Mouse (Mus musculus): ENCODE measurements at regions not wholly inside any gene's neighbourhood (a gene's known extent, or its start where the extent isn't known, plus 50 kb on each side); places are given as distances from the start of the nearest gene placed in this dataset.

GRCm38 (mm10) chr1:33025379-33025778 lies 478.3 kb upstream of the Gm5415 start:
- Histone ChIP-seq H3K4me1 (ENCODE audit: control insufficient read depth, insufficient read depth, low read length) (no peaks in the 10 kb centered on the region), H3K36me3 (ENCODE audit: control insufficient read depth, insufficient read depth, low read length) (no peaks in the 10 kb centered on the region), H3K9ac (ENCODE audit: low read depth, low read length) (no peak overlapping the region), H3K4me2 (replicated peaks; ENCODE audit: low read depth, low read length) (no peak overlapping the region), H3K27ac (ENCODE audit: low read depth, low read length) (no peak overlapping the region), H3K4me3 (ENCODE audit: low read length) (no peak overlapping the region), H3K27me3 (ENCODE audit: control insufficient read depth, insufficient read depth, low read length) (no peaks in the 10 kb centered on the region), H3K9me3 (ENCODE audit: control insufficient read depth, low read length) (no peaks in the 10 kb centered on the region)
- no peak for ATAC-seq (ENCODE audit: low FRiP score, low TSS enrichment)
- WGBS = 86% methylated on average over 7 of the region's 7 CpGs

GRCm38 (mm10) chr1:33022852-33023251 lies 475.8 kb upstream of the Gm5415 start:
- Histone ChIP-seq H3K9me3 (ENCODE audit: control insufficient read depth, low read length) (no peaks in the 10 kb centered on the region), H3K9ac (ENCODE audit: low read depth, low read length) (no peak overlapping the region), H3K27ac (ENCODE audit: low read depth, low read length) (no peak overlapping the region), H3K27me3 (ENCODE audit: control insufficient read depth, insufficient read depth, low read length) (no peaks in the 10 kb centered on the region), H3K4me1 (ENCODE audit: control insufficient read depth, insufficient read depth, low read length) (no peaks in the 10 kb centered on the region), H3K4me3 (ENCODE audit: low read length) (no peak overlapping the region), H3K36me3 (ENCODE audit: control insufficient read depth, insufficient read depth, low read length) (no peaks in the 10 kb centered on the region), H3K4me2 (replicated peaks; ENCODE audit: low read depth, low read length) (no peak overlapping the region)
- 86% methylated on average over 4 of the region's 4 CpGs for WGBS
- no peak for ATAC-seq (ENCODE audit: low FRiP score, low TSS enrichment)

DNA sequence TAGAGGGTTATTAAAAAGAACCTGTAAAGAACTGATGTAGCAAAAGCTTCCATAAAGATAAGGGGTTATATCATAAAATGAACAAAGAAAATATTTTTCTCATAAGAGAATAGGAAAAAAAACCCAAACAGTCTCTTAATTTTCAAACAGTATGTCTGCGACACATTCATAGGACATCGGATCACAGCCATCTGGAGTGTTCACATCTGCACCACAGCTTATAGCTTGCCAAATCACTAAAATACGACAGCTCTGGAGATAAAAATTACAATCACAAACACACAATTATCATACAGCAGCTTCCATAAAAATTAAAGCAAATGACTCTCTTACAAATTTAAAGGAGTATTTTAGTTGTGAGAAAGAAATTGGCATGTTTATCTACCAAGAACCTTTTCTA lies 456.9 kb upstream of the Gm5415 start:
- H3K4me3 ChIP-seq (ENCODE audit: low read length) = no peak overlapping the region
- no peaks in the 10 kb centered on the region for H3K36me3 ChIP-seq (ENCODE audit: control insufficient read depth, insufficient read depth, low read length)
- no peaks in the 10 kb centered on the region for H3K27me3 ChIP-seq (ENCODE audit: control insufficient read depth, insufficient read depth, low read length)
- WGBS = 81% methylated on average over 3 of the region's 3 CpGs
- no peaks in the 10 kb centered on the region for H3K9me3 ChIP-seq (ENCODE audit: control insufficient read depth, low read length)
- no peak for ATAC-seq (ENCODE audit: low FRiP score, low TSS enrichment)
- no peak overlapping the region for H3K9ac ChIP-seq (ENCODE audit: low read depth, low read length)
- no peak overlapping the region for H3K27ac ChIP-seq (ENCODE audit: low read depth, low read length)
- no peak overlapping the region for H3K4me2 ChIP-seq (replicated peaks; ENCODE audit: low read depth, low read length)
- H3K4me1 ChIP-seq (ENCODE audit: control insufficient read depth, insufficient read depth, low read length) = no peaks in the 10 kb centered on the region

DNA sequence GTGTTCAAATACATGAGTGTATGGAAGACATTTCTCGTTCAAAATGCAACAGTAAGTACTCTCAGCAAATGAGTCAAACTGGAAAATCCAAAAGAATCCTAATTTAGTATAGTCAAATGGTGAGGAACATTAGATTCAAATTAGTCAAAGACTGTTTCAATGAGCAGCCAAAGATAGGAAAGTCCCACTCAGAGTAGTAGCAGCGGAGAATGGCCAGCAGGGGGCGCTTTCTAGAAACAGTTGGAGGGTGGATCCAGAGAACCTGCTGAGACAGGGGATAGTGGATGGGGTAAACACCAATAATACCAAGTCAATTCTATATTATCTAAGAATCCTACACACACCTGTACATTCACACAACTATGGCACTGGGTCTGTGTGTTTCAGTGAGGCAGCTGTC lies 417.9 kb upstream of the Gm5415 start:
- 78% methylated on average over 3 of the region's 3 CpGs for WGBS

GRCm38 (mm10) chr1:32959316-32959715 lies 412.2 kb upstream of the Gm5415 start:
- ATAC-seq (ENCODE audit: low FRiP score, low TSS enrichment) = no peak
- Histone ChIP-seq H3K4me1 (ENCODE audit: control insufficient read depth, insufficient read depth, low read length) (no peaks in the 10 kb centered on the region), H3K9me3 (ENCODE audit: control insufficient read depth, low read length) (no peaks in the 10 kb centered on the region), H3K4me2 (replicated peaks; ENCODE audit: low read depth, low read length) (no peak overlapping the region), H3K27ac (ENCODE audit: low read depth, low read length) (no peak overlapping the region), H3K36me3 (ENCODE audit: control insufficient read depth, insufficient read depth, low read length) (no peaks in the 10 kb centered on the region), H3K9ac (ENCODE audit: low read depth, low read length) (no peak overlapping the region), H3K27me3 (ENCODE audit: control insufficient read depth, insufficient read depth, low read length) (no peaks in the 10 kb centered on the region), H3K4me3 (ENCODE audit: low read length) (no peak overlapping the region)
- WGBS = 81% methylated on average over 6 of the region's 6 CpGs

More for the DNA sequence above, 417.9 kb upstream of the Gm5415 start:
- no peak for ATAC-seq (ENCODE audit: low FRiP score, low TSS enrichment)
- no peak overlapping the region for H3K27ac ChIP-seq (ENCODE audit: low read depth, low read length)
- no peaks in the 10 kb centered on the region for H3K36me3 ChIP-seq (ENCODE audit: control insufficient read depth, insufficient read depth, low read length)
- no peaks in the 10 kb centered on the region for H3K27me3 ChIP-seq (ENCODE audit: control insufficient read depth, insufficient read depth, low read length)
- H3K4me2 ChIP-seq (replicated peaks; ENCODE audit: low read depth, low read length) = no peak overlapping the region
- H3K9ac ChIP-seq (ENCODE audit: low read depth, low read length) = no peak overlapping the region
- H3K4me1 ChIP-seq (ENCODE audit: control insufficient read depth, insufficient read depth, low read length) = no peaks in the 10 kb centered on the region
- no peaks in the 10 kb centered on the region for H3K9me3 ChIP-seq (ENCODE audit: control insufficient read depth, low read length)
- H3K4me3 ChIP-seq (ENCODE audit: low read length) = no peak overlapping the region

- no peak for ATAC-seq (ENCODE audit: low FRiP score, low TSS enrichment)
- H3K4me2 ChIP-seq (replicated peaks; ENCODE audit: low read depth, low read length) = no peak overlapping the region
- WGBS = 78% methylated on average over 4 of the region's 4 CpGs
Observed at GRCm38 (mm10) chr1:32946254-32946653, 399.2 kb upstream of the Gm5415 start.

GRCm38 (mm10) chr1:32930381-32930780 lies 383.3 kb upstream of the Gm5415 start:
- Histone ChIP-seq H3K9ac (ENCODE audit: low read depth, low read length) (no peak overlapping the region), H3K4me2 (replicated peaks; ENCODE audit: low read depth, low read length) (no peak overlapping the region), H3K4me1 (ENCODE audit: control insufficient read depth, insufficient read depth, low read length) (no peaks in the 10 kb centered on the region), H3K27me3 (ENCODE audit: control insufficient read depth, insufficient read depth, low read length) (no peaks in the 10 kb centered on the region), H3K9me3 (ENCODE audit: control insufficient read depth, low read length) (no peaks in the 10 kb centered on the region), H3K36me3 (ENCODE audit: control insufficient read depth, insufficient read depth, low read length) (no peaks in the 10 kb centered on the region), H3K4me3 (ENCODE audit: low read length) (no peak overlapping the region), H3K27ac (ENCODE audit: low read depth, low read length) (no peak overlapping the region)
- ATAC-seq (ENCODE audit: low FRiP score, low TSS enrichment) = no peak
- 52% methylated on average over 3 of the region's 3 CpGs for WGBS

More at GRCm38 (mm10) chr1:32946254-32946653, 399.2 kb upstream of the Gm5415 start:
- H3K4me3 ChIP-seq (ENCODE audit: low read length) = no peak overlapping the region
- H3K9ac ChIP-seq (ENCODE audit: low read depth, low read length) = no peak overlapping the region
- H3K36me3 ChIP-seq (ENCODE audit: control insufficient read depth, insufficient read depth, low read length) = no peaks in the 10 kb centered on the region
- no peaks in the 10 kb centered on the region for H3K4me1 ChIP-seq (ENCODE audit: control insufficient read depth, insufficient read depth, low read length)
- H3K27ac ChIP-seq (ENCODE audit: low read depth, low read length) = no peak overlapping the region
- no peaks in the 10 kb centered on the region for H3K9me3 ChIP-seq (ENCODE audit: control insufficient read depth, low read length)
- no peaks in the 10 kb centered on the region for H3K27me3 ChIP-seq (ENCODE audit: control insufficient read depth, insufficient read depth, low read length)

DNA sequence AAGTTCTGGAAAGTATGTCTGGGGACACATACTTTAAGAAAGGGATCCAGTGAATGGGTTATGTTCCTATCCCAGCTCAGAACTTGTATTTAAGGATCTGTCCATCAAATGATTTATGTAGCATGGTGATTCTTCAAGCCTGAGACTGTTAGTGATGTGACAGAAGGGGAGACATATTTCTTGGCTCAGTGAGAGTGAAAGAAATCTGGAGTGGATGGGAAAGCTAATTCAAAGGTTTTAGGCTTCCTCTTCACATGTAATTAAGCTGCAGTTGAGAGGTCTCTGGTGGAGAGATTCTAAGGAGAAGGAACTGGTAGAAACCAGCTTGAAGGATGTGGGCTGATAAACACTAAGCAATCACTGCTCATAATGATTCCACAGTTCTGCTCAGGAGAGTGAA lies 355.3 kb upstream of the Gm5415 start:
- Histone ChIP-seq H3K4me3 (ENCODE audit: low read length) (no peak overlapping the region), H3K27ac (ENCODE audit: low read depth, low read length) (no peak overlapping the region), H3K4me2 (replicated peaks; ENCODE audit: low read depth, low read length) (no peak overlapping the region), H3K9me3 (ENCODE audit: control insufficient read depth, low read length) (no peaks in the 10 kb centered on the region), H3K36me3 (ENCODE audit: control insufficient read depth, insufficient read depth, low read length) (no peaks in the 10 kb centered on the region), H3K4me1 (ENCODE audit: control insufficient read depth, insufficient read depth, low read length) (no peaks in the 10 kb centered on the region), H3K9ac (ENCODE audit: low read depth, low read length) (no peak overlapping the region), H3K27me3 (ENCODE audit: control insufficient read depth, insufficient read depth, low read length) (no peaks in the 10 kb centered on the region)
- no peak for ATAC-seq (ENCODE audit: low FRiP score, low TSS enrichment)

DNA sequence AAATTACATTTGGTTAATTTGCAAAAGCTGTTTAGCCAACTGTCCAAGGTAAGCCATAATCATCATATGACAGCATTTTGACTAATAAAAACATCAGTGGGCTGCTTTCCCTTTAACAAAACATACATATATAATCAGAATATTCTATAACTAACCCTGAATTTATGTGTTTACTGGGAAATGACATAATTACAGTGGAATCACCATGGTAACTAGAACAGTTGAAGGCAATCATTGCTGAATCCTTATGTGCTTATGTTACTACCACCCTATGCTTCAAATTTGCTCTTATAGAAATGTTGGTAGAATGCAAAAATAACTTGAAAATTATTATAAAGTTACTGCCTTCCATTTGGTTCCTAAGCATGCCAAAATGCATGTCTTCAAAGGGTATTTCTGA lies 340.6 kb upstream of the Gm5415 start:
- H3K36me3 ChIP-seq (ENCODE audit: control insufficient read depth, insufficient read depth, low read length) = no peaks in the 10 kb centered on the region
- no peaks in the 10 kb centered on the region for H3K9me3 ChIP-seq (ENCODE audit: control insufficient read depth, low read length)
- no peak overlapping the region for H3K4me3 ChIP-seq (ENCODE audit: low read length)
- H3K9ac ChIP-seq (ENCODE audit: low read depth, low read length) = no peak overlapping the region
- ATAC-seq (ENCODE audit: low FRiP score, low TSS enrichment) = no peak
- no peak overlapping the region for H3K4me2 ChIP-seq (replicated peaks; ENCODE audit: low read depth, low read length)
- no peak overlapping the region for H3K27ac ChIP-seq (ENCODE audit: low read depth, low read length)
- H3K4me1 ChIP-seq (ENCODE audit: control insufficient read depth, insufficient read depth, low read length) = no peaks in the 10 kb centered on the region
- H3K27me3 ChIP-seq (ENCODE audit: control insufficient read depth, insufficient read depth, low read length) = no peaks in the 10 kb centered on the region

GRCm38 (mm10) chr1:32872920-32873319 lies 325.8 kb upstream of the Gm5415 start:
- WGBS = 61% methylated on average over 8 of the region's 8 CpGs
- Histone ChIP-seq H3K4me3 (ENCODE audit: low read length) (no peak overlapping the region), H3K9ac (ENCODE audit: low read depth, low read length) (no peak overlapping the region), H3K4me1 (ENCODE audit: control insufficient read depth, insufficient read depth, low read length) (no peaks in the 10 kb centered on the region), H3K27me3 (ENCODE audit: control insufficient read depth, insufficient read depth, low read length) (no peaks in the 10 kb centered on the region), H3K4me2 (replicated peaks; ENCODE audit: low read depth, low read length) (no peak overlapping the region), H3K36me3 (ENCODE audit: control insufficient read depth, insufficient read depth, low read length) (no peaks in the 10 kb centered on the region), H3K9me3 (ENCODE audit: control insufficient read depth, low read length) (no peaks in the 10 kb centered on the region), H3K27ac (ENCODE audit: low read depth, low read length) (no peak overlapping the region)
- ATAC-seq (ENCODE audit: low FRiP score, low TSS enrichment) = no peak
